Mouse (Mus musculus) neural tube, embryonic 11.5 days (tissue): ENCODE measurements at regions not wholly inside any gene's neighbourhood (a gene's known extent, or its start where the extent isn't known, plus 50 kb on each side); places are given as distances from the start of the nearest gene placed in this dataset.

ENCODE experiments used
- ATAC-seq: fragments of 200-750 bp; cut with Nextera tagmentation; 2 replicates; pipeline ENCODE4 v1.8.0; 2017; ENCODE audit warnings: moderate number of reproducible peaks, mild to moderate bottlenecking, moderate TSS enrichment, moderate library complexity; ENCODE audit not compliant: insufficient read depth, low FRiP score, low TSS enrichment
- DNase-seq: peaks from one replicate; pipeline ENCODE4 v3.0.0-alpha.2; 2015; ENCODE audit warnings: low spot score
- H3K27ac ChIP-seq: fragments of 300-500 bp; sonication (generic); 2 replicates; pipeline ENCODE4 v1.5.1; 2014; ENCODE audit warnings: low read depth, mild to moderate bottlenecking, low read length
- H3K27me3 ChIP-seq: fragments of 300-500 bp; sonication (generic); 2 replicates; pipeline ENCODE4 v1.6.1; 2014; ENCODE audit warnings: mild to moderate bottlenecking, low read length, mixed read lengths; ENCODE audit not compliant: control insufficient read depth, insufficient read depth
- H3K36me3 ChIP-seq: fragments of 300-500 bp; sonication (generic); 2 replicates; pipeline ENCODE4 v1.6.1; 2014; ENCODE audit warnings: mild to moderate bottlenecking, low read length, moderate library complexity, mixed read lengths; ENCODE audit not compliant: control insufficient read depth, insufficient read depth
- H3K4me1 ChIP-seq: fragments of 300-500 bp; sonication (generic); 2 replicates; pipeline ENCODE4 v1.6.1; 2014; ENCODE audit warnings: low read length, mixed read lengths; ENCODE audit not compliant: control insufficient read depth, insufficient read depth
- H3K4me2 ChIP-seq: fragments of 300-500 bp; sonication (generic); 2 replicates; pipeline ENCODE4 v1.6.1; 2014; ENCODE audit warnings: low read depth, mild to moderate bottlenecking, moderate library complexity
- H3K4me3 ChIP-seq: fragments of 300-500 bp; sonication (generic); 2 replicates; pipeline ENCODE4 v1.5.1; 2014; ENCODE audit warnings: low read depth, low read length
- H3K9ac ChIP-seq: fragments of 300-500 bp; sonication (generic); 2 replicates; pipeline ENCODE4 v1.6.1; 2014; ENCODE audit warnings: mild to moderate bottlenecking, low read length
- H3K9me3 ChIP-seq: fragments of 300-500 bp; sonication (generic); 2 replicates; pipeline ENCODE4 v1.6.1; 2016; ENCODE audit warnings: low read length; ENCODE audit not compliant: control insufficient read depth
- WGBS: fragments of 180-500 bp; shearing (Covaris S2); extraction: QIAGEN DNeasy Blood & Tissue Kit; methylation state at CpG from one replicate; pipeline ENCODE4 v1.1.7; 2014; 5-methylcytosine and 5-hydroxymethylcytosine counted together

- no peaks in the 10 kb centered on the region for H3K27me3 ChIP-seq
- DNase-seq (no peak), ATAC-seq (no peak)
- no peaks in the 10 kb centered on the region for H3K36me3 ChIP-seq
- H3K27ac ChIP-seq, result no peak overlapping the region
- no peaks in the 10 kb centered on the region for H3K9me3 ChIP-seq
- H3K4me3 ChIP-seq, result no peak overlapping the region
- H3K4me1 ChIP-seq, result 0 out of 2 replicates have a peak, but pooled peaks cover 5% of the 10 kb centered on the region
- H3K4me2 ChIP-seq, result no peak overlapping the region
- 87% methylated on average over 10 of the region's 10 CpGs for WGBS
- H3K9ac ChIP-seq, result no peak overlapping the region
Observed at GRCm38 (mm10) chr14:68022925-68023324, 1271.2 kb downstream of the Synb start.

DNA sequence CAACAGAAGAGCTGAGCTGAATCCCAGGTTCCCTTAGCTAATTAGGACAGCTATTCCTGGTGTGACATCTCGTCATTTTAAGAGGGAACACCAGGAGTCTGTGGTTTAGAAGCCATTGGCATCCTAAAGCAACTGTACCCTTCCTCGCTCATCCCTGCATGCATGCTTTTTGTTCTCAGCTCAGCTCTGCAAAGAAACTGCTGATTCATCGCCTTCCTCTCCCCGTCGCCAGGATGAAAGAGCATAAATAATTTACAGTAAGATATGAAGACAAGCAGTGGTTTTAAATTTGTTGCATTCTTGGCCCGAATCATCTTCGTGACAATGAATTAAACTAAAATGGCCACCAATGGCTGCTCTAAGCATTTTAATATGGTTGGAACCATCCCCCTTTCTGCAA is 1272.9 kb downstream of the Synb start:
- DNase-seq, result no peak
- WGBS, result 74% methylated on average over 7 of the region's 7 CpGs
- no peak overlapping the region for H3K27ac ChIP-seq

DNA sequence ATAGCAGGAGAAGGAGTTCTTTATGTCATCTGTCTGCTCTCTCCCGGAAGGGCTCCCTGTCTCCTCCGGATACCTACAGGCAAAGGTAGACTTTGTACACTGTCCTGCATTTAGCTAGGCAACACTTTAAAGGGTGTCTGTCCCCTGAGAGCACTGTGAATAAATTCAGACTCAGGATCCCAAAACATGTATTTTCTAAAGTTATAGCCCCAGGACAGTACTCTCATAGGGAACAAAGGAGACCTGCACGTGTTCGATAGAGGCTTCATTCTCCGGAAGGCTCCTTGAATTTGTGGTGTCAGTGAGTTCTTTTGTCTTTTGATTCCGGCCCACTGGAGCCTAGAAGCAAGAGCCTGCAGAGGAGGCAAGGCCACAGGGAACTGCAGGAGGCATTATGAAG is 1273.3 kb downstream of the Synb start:
- H3K4me1 ChIP-seq, result 0 out of 2 replicates have a peak, but pooled peaks cover 5% of the 10 kb centered on the region
- ATAC-seq (no peak), DNase-seq (no peak)
- no peak overlapping the region for H3K4me2 ChIP-seq
- 0 out of 2 replicates have a peak overlapping the region, but pooled peaks have one; percentile 6 for H3K9ac ChIP-seq
- no peak overlapping the region for H3K27ac ChIP-seq
- no peaks in the 10 kb centered on the region for H3K27me3 ChIP-seq
- 59% methylated on average over 6 of the region's 6 CpGs for WGBS
- H3K9me3 ChIP-seq, result no peaks in the 10 kb centered on the region
- H3K36me3 ChIP-seq, result no peaks in the 10 kb centered on the region
- H3K4me3 ChIP-seq, result no peak overlapping the region

More for the DNA sequence above, 1272.9 kb downstream of the Synb start:
- Histone ChIP-seq H3K4me2 (no peak overlapping the region), H3K4me1 (0 out of 2 replicates have a peak, but pooled peaks cover 5% of the 10 kb centered on the region), H3K9me3 (no peaks in the 10 kb centered on the region), H3K4me3 (no peak overlapping the region), H3K36me3 (no peaks in the 10 kb centered on the region), H3K27me3 (no peaks in the 10 kb centered on the region), H3K9ac (0 out of 2 replicates have a peak overlapping the region, but pooled peaks have one; percentile 6)
- no peak for ATAC-seq

GRCm38 (mm10) chr14:68018686-68019085 is 1275.4 kb downstream of the Synb start:
- DNase-seq (peak; percentile 12), ATAC-seq (no peak)
- no peak overlapping the region for H3K4me3 ChIP-seq
- no peak overlapping the region for H3K27ac ChIP-seq
- 0 out of 2 replicates have a peak, but pooled peaks cover 5% of the 10 kb centered on the region for H3K4me1 ChIP-seq
- no peaks in the 10 kb centered on the region for H3K27me3 ChIP-seq
- H3K9ac ChIP-seq, result no peak overlapping the region
- H3K9me3 ChIP-seq, result no peaks in the 10 kb centered on the region
- no peak overlapping the region for H3K4me2 ChIP-seq
- no peaks in the 10 kb centered on the region for H3K36me3 ChIP-seq

GRCm38 (mm10) chr14:67996790-67997417 is 1297.2 kb downstream of the Synb start:
- Histone ChIP-seq H3K36me3 (no peaks in the 10 kb centered on the region), H3K9ac (no peak overlapping the region), H3K4me2 (no peak overlapping the region), H3K27me3 (no peaks in the 10 kb centered on the region), H3K4me3 (no peak overlapping the region), H3K4me1 (no peaks in the 10 kb centered on the region), H3K27ac (no peak overlapping the region), H3K9me3 (no peaks in the 10 kb centered on the region)
- ATAC-seq (no peak), DNase-seq (no peak)
- WGBS, result 95% methylated on average over 7 of the region's 7 CpGs

GRCm38 (mm10) chr14:67993611-67994051 is 1300.5 kb downstream of the Synb start:
- no peak for DNase-seq
- Histone ChIP-seq H3K4me3 (no peak overlapping the region), H3K9me3 (no peaks in the 10 kb centered on the region), H3K4me1 (no peaks in the 10 kb centered on the region), H3K27ac (no peak overlapping the region), H3K4me2 (no peak overlapping the region), H3K36me3 (no peaks in the 10 kb centered on the region), H3K9ac (no peak overlapping the region), H3K27me3 (no peaks in the 10 kb centered on the region)
- 62% methylated on average over 13 of the region's 13 CpGs for WGBS
- ATAC-seq, result no peak

GRCm38 (mm10) chr14:67993142-67993541 is 1301.0 kb downstream of the Synb start:
- H3K27ac ChIP-seq, result no peak overlapping the region
- no peak overlapping the region for H3K9ac ChIP-seq
- no peak for ATAC-seq
- H3K27me3 ChIP-seq, result no peaks in the 10 kb centered on the region
- WGBS, result 14% methylated on average over 8 of the region's 8 CpGs
- no peaks in the 10 kb centered on the region for H3K4me1 ChIP-seq
- DNase-seq, result peak; percentile 80
- no peaks in the 10 kb centered on the region for H3K36me3 ChIP-seq
- no peaks in the 10 kb centered on the region for H3K9me3 ChIP-seq
- H3K4me2 ChIP-seq, result no peak overlapping the region
- no peak overlapping the region for H3K4me3 ChIP-seq

DNA sequence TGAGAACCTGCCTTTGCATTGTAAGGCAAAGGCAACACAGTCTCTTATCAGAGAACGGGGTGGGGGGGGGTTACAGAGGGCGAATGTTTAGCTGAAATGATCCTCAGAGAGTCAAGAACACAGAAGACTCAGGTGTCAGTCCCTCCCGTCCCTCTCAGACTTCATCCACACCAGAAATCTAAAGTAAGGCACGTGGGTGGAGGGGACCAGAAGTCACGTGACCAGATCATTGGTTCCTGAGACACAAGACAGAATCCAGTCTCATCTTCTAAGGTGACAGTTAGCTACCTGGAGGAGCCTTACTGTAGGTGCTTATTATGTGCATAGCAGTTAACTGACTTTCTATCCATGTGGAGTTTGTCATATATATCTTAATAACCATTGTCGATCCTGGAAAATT is 1302.0 kb downstream of the Synb start:
- Histone ChIP-seq H3K4me3 (no peak overlapping the region), H3K9ac (no peak overlapping the region), H3K9me3 (no peaks in the 10 kb centered on the region), H3K4me2 (no peak overlapping the region), H3K4me1 (no peaks in the 10 kb centered on the region), H3K27me3 (no peaks in the 10 kb centered on the region), H3K36me3 (no peaks in the 10 kb centered on the region), H3K27ac (no peak overlapping the region)
- no peak for DNase-seq
- no peak for ATAC-seq
- 74% methylated on average over 6 of the region's 6 CpGs for WGBS

GRCm38 (mm10) chr14:67990271-67990670 is 1303.8 kb downstream of the Synb start:
- no peaks in the 10 kb centered on the region for H3K4me1 ChIP-seq

More at GRCm38 (mm10) chr14:67990271-67990670, 1303.8 kb downstream of the Synb start:
- Histone ChIP-seq H3K27ac (no peak overlapping the region), H3K36me3 (no peaks in the 10 kb centered on the region), H3K9ac (no peak overlapping the region), H3K27me3 (no peaks in the 10 kb centered on the region), H3K4me2 (no peak overlapping the region), H3K4me3 (no peak overlapping the region), H3K9me3 (no peaks in the 10 kb centered on the region)
- 75% methylated on average over 3 of the region's 3 CpGs for WGBS
- ATAC-seq (no peak), DNase-seq (no peak)
